Mouse (Mus musculus) cortical plate, adult 2 months (tissue): ENCODE results near the gene Tbata.

Experiments used
- CTCF ChIP-seq: fragments of 200-500 bp; IDR thresholded peaks from 2 replicates; pipeline ENCODE4 v1.5.1; 2011; ENCODE audit warnings: mild to moderate bottlenecking, control low read depth, low read length; ENCODE audit not compliant: insufficient read depth; ENCODE audit errors: extremely low read depth
- POLR2A ChIP-seq: fragments of 200-500 bp; IDR thresholded peaks from 2 replicates; pipeline ENCODE4 v1.6.1; 2011; ENCODE audit warnings: mild to moderate bottlenecking, low read length, control low read depth; ENCODE audit not compliant: insufficient read depth; ENCODE audit errors: extremely low read depth

DNA sequence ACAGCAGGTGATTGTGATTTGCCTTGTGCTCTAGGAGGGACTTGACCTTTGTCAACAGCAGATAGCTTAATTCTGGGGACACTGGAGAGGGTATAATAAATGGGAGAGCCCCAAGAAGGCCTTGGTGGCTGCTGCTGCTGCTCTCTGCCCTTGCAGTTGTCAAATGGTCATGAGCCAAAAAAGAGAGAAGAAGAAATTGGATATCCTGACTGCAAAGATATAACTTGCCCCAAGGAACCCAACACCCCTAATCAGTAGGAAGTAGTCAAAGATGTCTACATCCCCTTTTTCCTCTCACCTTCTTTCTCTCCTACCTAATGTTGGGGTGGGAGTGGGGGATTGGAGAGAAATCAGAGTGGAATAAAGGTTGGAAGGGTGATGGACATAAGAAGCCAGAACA, 19.6 kb upstream of the Tbata start:
- TF ChIP-seq POLR2A (no peak), CTCF (no peak)
